Mouse (Mus musculus) ZHBTc4 (cell line): Measurements from ENCODE around the gene Bcl2.
A peak's percentile ranks its signal among the peaks of the same experiment; 100 is the strongest.

Experiments used
- DNase-seq: peaks from one replicate; pipeline ENCODE4 v3.0.0-alpha.2; 2011; ENCODE audit warnings: low read depth, low spot score

Gene Bcl2

DNA sequence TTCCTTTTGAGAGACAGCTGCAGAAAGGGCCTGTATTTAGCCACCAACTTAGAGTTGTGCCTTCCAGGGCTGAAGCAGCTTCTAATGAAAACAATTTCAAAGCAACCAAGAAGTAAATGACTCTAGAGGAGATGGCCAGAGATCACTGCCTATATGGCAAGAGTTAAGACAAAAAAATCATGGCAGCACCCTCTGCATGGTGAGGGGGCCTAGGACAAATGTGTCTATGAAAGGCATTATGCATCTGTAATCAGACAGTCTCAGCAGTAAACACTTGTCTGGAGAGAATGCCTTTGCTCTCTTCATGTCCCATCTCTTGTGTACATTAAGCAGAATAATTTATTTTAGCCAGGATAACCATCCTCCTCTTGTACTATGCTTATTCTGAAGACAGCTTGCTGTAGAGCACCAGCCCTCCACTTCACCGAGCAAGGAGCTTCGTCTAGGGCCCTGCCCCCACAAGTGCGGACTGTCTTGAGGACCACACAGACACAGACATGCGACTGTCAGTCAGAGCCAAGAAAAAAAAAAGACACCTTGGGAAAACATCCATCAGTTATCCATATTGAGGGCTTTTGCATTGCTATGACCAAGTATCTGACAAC is 126.1 kb downstream of the Bcl2 start:
- no peak for DNase-seq

DNA sequence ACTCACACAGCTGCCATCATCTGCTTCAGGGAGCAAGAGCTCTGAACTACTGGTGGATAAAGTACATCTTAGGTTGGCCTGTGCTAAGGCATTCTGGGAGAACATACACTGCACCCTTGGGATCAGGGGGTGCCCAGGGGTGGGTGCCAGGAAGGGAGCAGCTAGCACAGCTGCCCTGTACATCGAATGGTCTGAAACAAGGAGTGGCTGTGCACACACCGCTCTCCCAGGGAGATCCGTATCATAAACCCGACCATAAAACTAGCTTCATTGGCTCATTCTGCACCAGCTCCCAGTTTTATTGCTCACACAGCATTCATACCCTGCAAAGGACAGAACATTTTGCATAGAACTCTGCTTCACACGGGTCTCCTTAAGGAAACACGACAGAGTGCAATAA is 127.3 kb downstream of the Bcl2 start:
- DNase-seq = no peak

- DNase-seq = no peak
These were observed 128.7 kb downstream of the Bcl2 start for GRCm38 (mm10) chr1:106585349-106585748.

- no peak for DNase-seq
These were observed 129.2 kb downstream of the Bcl2 start for GRCm38 (mm10) chr1:106584824-106585223.

DNA sequence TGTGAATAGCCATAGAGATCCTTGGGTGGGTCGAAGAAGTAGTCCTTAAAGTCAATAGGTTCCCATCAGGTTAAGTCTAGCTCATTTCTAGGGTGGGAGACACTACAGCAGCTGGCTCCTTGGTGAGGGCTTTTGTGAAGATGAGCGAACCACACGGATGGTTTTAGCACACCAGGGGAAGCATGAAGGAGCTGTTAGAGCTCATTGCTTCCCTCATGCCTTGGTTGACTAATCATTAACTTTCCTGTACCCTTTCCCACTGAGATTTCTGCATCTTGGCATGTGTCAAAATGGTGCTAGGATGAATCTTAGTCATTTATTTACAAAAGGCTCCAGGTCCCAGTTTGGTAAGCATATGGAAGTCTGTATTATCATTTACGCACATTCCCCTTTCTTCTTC is 129.8 kb downstream of the Bcl2 start:
- no peak for DNase-seq

DNA sequence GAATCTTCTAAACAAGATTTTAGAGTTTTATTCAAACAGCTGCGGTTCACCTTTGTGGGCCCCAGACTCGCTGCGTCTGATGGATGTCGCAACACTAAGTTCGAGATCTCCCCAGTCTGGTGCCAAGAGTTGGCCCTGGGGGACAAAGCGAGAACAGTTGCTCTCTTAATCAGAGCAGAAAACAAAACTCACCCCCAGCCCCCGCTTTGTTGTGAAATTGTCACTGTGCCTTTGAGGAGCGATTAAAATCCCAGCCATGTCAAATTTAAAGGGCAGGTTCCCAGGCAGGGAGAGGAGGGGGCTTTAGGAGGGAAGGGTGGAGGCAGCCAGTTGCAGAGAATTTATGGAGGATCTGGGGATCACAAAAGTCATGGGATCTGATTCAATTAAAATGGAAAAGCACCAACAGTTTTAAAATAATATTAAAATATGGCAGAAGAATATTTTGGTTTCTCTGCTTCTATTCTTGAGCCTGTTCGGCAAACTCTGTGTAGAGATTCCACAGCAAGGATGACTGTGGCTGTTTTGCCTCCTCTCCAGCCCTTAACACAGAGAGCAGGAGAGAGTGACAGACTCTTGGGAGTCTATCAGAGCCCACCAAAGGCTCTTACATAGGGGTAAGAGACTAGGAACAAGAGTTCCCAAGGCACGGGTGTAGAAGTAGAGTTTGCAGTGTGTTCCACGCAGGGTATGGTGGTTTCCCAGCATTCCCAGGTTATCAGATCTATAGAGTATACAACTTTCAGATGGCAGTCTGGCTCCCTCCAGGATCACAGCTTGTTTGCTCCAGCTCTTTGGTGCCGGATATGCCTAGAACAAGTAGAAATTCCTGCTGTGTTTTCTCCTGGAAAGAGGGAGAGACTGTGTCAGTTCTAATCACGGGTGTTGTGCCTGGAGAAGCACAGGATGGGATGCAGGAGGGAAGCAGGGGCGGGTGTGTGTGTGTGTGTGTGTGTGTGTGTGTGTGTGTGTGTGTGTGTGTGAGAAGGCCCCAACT is 130.5 kb downstream of the Bcl2 start:
- no peak for DNase-seq

DNA sequence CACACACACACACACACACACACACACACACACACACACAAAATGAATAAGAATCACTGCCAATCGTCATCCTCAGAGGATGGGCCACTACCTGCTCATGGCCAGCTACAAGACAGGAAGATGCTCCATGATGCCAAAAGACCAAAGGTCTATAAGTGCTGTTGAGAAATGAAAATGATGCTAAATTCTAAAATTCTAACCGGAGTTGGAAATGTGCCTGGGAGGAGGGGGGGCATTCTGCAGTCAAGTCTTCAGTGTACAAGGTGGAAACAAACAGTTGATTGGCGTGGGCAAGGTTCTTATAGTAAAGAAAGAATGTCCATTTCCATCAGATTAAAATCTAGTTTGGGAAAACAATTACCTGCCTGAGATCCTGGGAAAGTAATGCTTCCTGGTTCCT is 131.3 kb downstream of the Bcl2 start:
- DNase-seq = no peak

- DNase-seq = no peak
These were observed 132.3 kb downstream of the Bcl2 start for GRCm38 (mm10) chr1:106581812-106582211.

DNA sequence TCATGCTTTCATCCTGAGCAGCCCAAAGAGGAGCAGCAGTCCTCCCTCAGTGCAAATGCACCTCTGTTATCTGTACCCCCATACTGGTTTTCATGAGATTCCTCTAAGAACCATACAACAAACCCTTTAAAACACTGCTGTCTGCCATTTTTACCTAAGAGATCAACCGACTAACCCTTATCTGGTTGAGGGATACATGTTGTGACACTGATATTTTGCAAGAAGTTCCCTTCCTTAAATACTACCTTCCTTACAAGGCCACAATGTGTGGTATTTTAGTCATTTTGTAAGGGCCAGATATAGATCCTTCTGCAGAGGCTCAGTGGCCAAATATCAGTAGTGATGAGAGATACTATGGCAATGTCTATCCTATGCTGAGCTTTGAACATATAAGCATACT is 134.3 kb downstream of the Bcl2 start:
- no peak for DNase-seq

DNA sequence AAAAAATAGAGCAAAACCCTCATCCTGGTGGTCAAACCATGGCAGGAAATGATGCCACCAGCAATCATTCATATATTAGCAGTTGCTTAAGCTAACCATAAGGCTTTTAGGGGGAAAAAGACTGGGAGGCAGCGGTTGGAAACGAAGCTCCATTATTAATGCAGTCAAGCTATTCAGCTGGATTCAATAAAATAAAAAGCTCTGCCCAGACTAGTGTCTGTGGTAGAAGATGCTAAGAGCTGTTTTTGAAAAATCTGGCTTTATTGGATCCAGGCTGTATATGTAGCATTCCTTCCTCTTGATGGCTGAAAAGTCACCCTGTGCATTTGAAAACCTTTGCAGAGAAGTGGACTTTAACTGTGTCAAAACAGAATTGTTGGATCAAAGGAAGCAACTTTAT is 141.6 kb downstream of the Bcl2 start:
- DNase-seq = no peak

DNA sequence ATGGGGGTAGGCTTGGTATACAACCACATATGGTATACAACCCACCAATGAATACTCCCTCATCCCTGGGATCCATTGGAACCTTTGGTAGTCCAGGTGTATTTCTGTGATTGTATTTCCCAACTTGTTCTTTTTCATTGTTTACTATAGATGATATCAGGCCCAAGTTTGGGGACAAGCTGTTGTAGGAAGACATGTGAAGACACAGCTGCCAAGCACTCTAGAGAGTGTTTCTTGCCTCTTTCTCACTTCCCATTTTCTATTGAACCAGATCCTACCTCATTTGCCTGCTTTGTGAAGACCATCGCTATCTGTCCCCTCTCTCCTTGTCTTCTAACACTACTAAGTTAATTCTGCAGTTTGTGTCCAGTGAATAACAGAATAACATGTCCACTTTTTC is 143.2 kb downstream of the Bcl2 start:
- no peak for DNase-seq

- no peak for DNase-seq
These were observed 143.7 kb downstream of the Bcl2 start for GRCm38 (mm10) chr1:106570366-106570765.

DNA sequence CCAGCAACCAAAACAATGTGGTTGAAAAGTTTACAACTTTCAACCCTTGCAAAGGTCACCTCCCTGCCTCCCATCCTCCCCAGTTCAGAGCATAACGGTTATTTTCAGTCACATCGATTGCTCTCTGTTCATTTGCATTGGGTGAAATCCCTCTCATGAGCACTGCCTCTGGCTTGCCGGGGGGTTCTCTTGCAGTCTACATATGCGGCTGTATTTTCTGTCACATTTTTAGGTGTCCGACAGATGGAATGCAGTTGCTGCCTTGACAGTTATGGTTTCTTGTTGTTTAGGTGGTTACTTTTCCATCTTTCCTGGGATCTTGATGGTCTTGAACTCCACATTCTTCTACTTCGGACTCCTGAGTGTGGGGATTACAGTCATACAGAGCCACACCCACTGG is 144.4 kb downstream of the Bcl2 start:
- no peak for DNase-seq

GRCm38 (mm10) chr1:106568868-106569267 is 145.2 kb downstream of the Bcl2 start:
- no peak for DNase-seq

DNA sequence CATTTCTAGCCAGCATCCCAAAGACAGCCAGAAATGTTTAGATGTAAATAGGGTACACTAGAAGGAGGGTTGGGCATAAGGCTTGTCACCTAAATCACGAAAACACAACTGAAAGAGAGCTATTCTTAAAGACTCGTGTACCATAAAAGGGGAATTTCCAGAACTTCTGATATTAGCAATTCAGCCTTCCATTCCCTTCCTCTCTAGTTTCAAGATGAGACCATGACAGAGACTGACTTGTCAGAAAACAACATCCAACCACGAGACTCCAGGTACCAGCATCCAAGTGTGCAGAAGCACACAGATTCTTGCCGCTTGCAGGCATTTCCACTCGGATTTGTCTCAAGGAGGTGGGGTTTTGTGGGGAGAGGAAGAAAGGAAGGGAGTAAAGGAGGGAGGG is 146.6 kb downstream of the Bcl2 start:
- no peak for DNase-seq

DNA sequence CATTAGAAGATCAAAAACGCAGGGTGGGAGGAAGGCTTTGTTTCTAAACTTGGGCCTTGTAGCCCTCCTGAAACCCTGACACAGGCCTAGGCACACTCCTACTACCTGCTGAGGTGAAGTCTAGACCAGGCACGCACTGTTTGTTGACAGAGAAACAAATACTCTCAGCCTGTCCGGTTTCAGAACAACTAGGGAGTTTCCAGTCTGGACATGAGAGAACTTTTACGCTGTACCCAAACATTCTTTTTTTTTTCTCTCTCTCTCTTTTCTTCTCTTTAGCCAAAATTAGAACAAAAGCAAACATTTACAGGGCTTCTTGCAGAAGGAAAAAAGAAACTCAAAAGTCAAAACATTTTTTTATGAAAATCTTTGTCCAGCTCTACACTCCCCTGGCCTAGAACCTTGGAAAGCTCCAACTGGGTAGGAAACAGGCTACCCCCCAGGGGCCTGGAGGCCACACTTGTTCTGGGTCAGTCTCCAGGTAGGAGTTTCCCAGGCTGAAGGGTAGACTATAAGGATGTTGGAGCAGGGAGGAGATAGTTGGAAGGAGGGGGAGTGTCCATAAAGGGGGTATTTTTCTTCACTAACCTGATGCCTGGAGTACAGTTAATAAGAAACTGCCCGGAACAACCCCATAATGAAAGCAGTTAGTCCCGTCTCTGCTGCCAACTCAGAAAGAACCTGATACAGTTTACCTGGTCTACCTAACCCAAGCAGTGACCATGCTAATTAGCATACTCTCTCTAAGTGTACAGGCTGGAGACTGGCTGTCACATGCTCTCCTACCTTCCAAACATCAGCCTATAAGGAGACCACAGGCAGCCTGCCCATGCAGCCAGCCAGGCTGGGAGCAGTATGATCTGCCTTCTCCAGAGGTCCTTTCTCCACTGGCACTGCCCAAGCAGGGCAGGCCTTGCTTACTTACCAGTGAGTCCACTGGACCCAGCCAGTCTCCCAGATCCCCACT is 147.7 kb downstream of the Bcl2 start:
- DNase-seq = no peak

DNA sequence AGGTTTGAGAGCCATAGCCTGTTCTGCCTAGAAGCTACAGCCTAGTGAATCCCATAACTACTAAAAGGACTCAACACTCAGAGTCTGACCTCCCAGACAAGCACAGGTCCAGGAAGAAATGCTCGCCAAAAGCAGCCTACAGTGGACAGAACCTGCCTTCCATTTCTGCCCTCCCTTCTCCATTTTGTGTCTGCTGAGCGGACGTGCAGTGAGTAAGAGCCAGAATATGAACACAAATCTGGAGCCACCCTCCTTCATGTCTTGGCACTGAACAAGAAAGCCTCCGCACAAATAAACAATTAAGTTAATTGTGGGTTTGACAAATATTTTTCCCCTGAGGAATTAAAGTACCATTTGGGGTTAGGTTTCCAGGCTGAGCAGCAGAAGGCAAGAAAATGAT is 148.8 kb downstream of the Bcl2 start:
- no peak for DNase-seq

DNA sequence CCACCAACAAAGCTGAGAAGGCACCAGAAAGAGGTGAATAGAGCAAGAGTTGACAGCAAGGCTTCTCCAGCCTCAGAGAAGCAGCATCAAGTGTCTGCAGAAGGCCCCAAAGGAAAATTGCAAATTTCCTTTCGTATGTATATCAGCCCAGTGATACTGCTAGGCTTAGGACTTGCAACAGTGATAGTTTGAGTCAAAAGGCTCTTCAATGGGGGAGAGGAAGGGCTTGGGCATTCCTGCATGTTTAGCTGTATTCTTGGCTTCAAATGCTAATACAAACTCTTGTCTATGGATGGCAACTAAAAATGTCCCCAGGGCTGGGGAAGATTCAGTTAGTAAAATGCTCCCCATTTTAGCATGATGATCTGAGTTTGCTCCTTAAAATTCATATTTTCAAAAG is 149.6 kb downstream of the Bcl2 start:
- DNase-seq = peak; percentile 81

- DNase-seq = no peak
These were observed 151.3 kb downstream of the Bcl2 start for GRCm38 (mm10) chr1:106562751-106563150.

GRCm38 (mm10) chr1:106561085-106561760 is 152.9 kb downstream of the Bcl2 start:
- no peak for DNase-seq

DNA sequence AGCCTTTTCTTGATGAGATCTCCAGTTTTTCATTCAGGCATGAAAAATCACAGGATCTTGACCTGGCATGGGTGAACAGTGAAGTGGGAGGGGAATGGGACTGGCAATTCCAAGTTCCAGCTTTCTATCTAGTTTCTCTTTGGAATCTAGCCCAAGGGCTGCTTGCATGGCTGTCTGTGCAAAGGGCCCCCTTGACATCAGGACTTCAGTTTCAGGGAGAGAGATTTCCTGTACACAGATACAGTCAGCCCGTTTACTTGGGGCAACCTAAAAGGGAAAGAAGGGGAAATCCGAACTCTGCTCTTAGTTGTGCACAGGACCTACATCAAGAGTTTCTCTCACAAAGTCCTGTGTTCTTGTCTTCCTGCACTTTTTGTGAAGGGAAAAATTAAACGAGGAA is 154.0 kb downstream of the Bcl2 start:
- no peak for DNase-seq
